Mouse (Mus musculus): ENCODE results near the gene Tmem205. TPM values are rescaled to one million over a fixed set of nuclear protein-coding genes. Genes with fewer than 3 reads are reported as not detected.

Gene Tmem205
- polyA plus RNA-seq, 1 experiment from 2014 or later = 60.7 TPM

DNA sequence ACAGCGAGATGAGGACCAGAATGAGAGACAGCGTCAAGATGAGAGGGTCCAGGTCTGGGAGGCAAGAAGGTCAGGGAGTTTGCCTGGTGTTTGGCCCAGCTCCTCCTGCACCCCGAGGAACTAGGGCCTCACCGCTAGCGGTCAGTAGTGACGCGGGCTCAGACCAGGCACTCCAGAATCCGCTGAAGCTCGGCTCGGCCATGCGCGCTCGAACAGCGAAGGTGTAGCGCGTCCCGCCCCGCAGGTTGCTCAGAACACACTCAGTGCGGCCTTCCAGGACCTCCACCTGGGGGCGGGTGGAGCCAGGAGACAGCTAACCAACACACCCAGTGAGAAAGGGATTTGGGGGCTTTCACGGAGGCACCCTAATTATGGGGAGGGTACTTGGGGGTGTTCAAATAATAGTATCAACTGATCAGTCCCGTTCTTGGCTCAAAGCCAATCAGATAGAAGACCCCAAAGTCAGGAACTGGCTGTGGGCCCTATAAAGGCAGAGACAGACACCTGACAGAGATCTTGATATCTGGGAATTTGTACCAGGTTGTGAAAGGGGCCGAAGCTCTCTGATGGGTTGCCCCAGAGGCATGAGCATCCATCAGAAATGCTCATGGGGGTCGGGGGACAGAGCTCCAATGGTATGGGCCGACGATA, 33.3 kb upstream of the Tmem205 start:
- no peaks in the 10 kb centered on the region for H3K36me3 ChIP-seq (ENCODE audit: control insufficient read depth, insufficient read depth, low read length)
- no peak overlapping the region for H3K9ac ChIP-seq (replicated peaks; ENCODE audit: low read depth, low read length)
- H3K27ac ChIP-seq (ENCODE audit: low read length) = no peak overlapping the region
- 11% methylated on average over 26 of the region's 26 CpGs for WGBS
- H3K4me3 ChIP-seq (ENCODE audit: low read depth, low read length) = no peak overlapping the region
- no peak overlapping the region for H3K4me2 ChIP-seq (replicated peaks; ENCODE audit: low read depth, low read length)
- H3K4me1 ChIP-seq (ENCODE audit: control insufficient read depth, insufficient read depth, low read length) = peaks cover 16% of the 10 kb centered on the region; the same call in 1 of the 2 replicates
- no peaks in the 10 kb centered on the region for H3K9me3 ChIP-seq (ENCODE audit: control insufficient read depth, low read depth, low read length)
- H3K27me3 ChIP-seq (ENCODE audit: control insufficient read depth, insufficient read depth, low read length) = peaks cover 14% of the 10 kb centered on the region
- ATAC-seq (ENCODE audit: insufficient number of reproducible peaks, insufficient read depth, low FRiP score, low read depth) = no peak

DNA sequence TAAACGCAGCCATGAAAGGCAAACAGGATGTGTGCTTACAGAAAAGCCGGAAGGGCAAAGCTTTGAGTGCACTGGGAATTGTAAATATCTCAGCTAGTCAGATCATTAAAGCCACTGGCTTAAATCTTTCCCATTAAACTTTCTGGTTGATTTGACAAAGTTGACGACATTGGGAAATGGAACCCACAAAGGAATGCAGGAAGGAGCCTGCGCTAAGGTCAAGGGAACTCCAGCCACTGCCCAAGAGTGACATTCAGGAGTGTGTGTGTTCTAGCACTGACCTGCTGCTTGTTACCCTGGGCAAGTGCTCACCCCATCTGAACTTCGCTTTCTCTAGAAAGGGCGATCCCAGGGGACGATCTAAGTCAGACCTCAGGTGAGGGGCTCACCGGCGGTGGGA, 32.8 kb upstream of the Tmem205 start:
- H3K4me3 ChIP-seq (ENCODE audit: low read depth, low read length) = no peak overlapping the region
- WGBS = 48% methylated on average over 9 of the region's 9 CpGs

DNA sequence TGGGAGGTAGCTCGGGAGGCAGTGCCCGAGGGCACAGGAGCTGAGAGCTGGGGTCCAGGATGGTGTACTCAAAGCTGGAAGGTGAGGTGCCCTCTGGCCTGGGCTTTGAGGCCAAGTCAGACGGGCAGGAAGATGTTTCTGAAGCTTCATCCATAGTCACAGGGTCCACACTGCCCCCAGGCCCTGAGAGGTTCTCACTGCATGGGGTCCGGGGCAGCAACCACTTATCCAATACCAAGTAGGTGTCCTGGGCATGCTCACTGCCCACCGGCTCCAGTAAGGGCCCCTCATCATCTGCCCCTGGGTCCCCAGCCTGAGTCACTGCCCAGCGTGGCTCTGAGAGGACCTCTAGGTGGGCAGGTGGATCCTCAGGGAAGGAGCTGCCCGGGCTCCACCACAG, 31.9 kb upstream of the Tmem205 start:
- H3K9me3 ChIP-seq (ENCODE audit: control insufficient read depth, low read depth, low read length) = no peaks in the 10 kb centered on the region
- no peak overlapping the region for H3K4me3 ChIP-seq (ENCODE audit: low read depth, low read length)
- H3K4me2 ChIP-seq (replicated peaks; ENCODE audit: low read depth, low read length) = no peak overlapping the region
- H3K27me3 ChIP-seq (ENCODE audit: control insufficient read depth, insufficient read depth, low read length) = peaks cover 14% of the 10 kb centered on the region
- no peak overlapping the region for H3K9ac ChIP-seq (replicated peaks; ENCODE audit: low read depth, low read length)
- peaks cover 16% of the 10 kb centered on the region; the same call in 1 of the 2 replicates for H3K4me1 ChIP-seq (ENCODE audit: control insufficient read depth, insufficient read depth, low read length)
- 87% methylated on average over 7 of the region's 7 CpGs for WGBS
- no peaks in the 10 kb centered on the region for H3K36me3 ChIP-seq (ENCODE audit: control insufficient read depth, insufficient read depth, low read length)
- H3K27ac ChIP-seq (ENCODE audit: low read length) = no peak overlapping the region
- ATAC-seq (ENCODE audit: insufficient number of reproducible peaks, insufficient read depth, low FRiP score, low read depth) = no peak

More for the DNA sequence above, 32.8 kb upstream of the Tmem205 start:
- ATAC-seq (ENCODE audit: insufficient number of reproducible peaks, insufficient read depth, low FRiP score, low read depth) = no peak
- H3K27ac ChIP-seq (ENCODE audit: low read length) = no peak overlapping the region
- no peaks in the 10 kb centered on the region for H3K36me3 ChIP-seq (ENCODE audit: control insufficient read depth, insufficient read depth, low read length)
- H3K9me3 ChIP-seq (ENCODE audit: control insufficient read depth, low read depth, low read length) = no peaks in the 10 kb centered on the region
- no peak overlapping the region for H3K9ac ChIP-seq (replicated peaks; ENCODE audit: low read depth, low read length)
- peaks cover 16% of the 10 kb centered on the region; the same call in 1 of the 2 replicates for H3K4me1 ChIP-seq (ENCODE audit: control insufficient read depth, insufficient read depth, low read length)
- H3K27me3 ChIP-seq (ENCODE audit: control insufficient read depth, insufficient read depth, low read length) = peaks cover 14% of the 10 kb centered on the region
- no peak overlapping the region for H3K4me2 ChIP-seq (replicated peaks; ENCODE audit: low read depth, low read length)

DNA sequence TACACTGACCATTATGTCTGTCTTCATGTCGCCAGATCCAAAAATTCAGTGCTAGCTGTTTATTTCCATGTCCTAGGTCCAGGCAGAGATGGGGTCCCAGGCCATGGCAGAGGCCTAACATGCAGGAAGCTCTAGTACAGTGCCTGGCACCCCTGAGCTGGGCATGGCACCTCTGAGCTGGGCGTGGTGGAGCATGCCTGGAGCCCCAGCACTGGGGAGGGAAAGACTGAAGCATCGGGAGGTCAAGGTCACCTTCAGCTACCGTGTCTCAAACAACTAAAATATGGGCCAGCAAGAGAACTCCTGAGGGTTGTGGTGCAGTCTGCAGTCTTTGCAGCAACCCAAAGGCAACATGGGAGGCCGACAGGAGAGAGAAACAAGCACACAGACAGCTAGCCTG, 31.0 kb upstream of the Tmem205 start:
- peaks cover 14% of the 10 kb centered on the region for H3K27me3 ChIP-seq (ENCODE audit: control insufficient read depth, insufficient read depth, low read length)
- ATAC-seq (ENCODE audit: insufficient number of reproducible peaks, insufficient read depth, low FRiP score, low read depth) = no peak

DNA sequence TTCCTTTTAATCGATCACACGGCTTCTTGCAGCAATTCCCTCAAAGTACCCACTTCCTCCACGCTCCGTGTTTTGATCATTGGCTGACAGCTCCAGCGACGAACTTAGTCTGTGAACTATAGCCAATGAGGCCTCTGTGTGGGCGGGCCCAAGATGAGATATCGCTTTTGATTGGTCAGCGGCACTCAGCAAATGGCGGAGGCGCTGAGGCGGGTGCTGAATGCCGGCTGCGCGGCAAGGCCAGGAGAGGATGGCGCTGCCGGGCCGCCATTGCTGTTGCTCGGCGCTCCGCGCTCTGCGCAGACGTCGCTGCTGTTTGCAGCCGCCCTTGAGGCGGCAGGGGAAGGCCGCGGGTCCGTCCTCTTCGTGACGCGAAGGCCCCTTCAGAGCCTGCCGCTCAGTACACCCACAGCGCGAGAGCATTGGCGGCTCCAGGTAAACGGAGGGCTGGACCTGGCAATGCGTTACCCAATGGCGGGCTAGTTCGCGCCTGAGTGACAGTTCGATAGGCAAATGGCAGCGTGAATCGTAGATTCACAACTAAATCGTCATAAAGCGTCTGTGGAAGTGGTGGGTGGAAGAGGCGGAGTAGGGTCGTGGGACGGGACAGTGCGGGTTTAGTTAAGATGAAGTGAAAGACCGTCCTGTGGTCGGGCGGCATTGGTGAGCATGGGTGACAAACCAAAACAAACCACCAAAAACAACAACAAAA, 28.4 kb upstream of the Tmem205 start, which contains the start of gene Swsap1:
Swsap1 (plus strand) TSS at position 186 of the 712 bp plus-strand sequence.
- ATAC-seq (ENCODE audit: insufficient number of reproducible peaks, insufficient read depth, low FRiP score, low read depth) = peak; percentile 97
- under 1% methylated on average over 54 of the region's 54 CpGs for WGBS
- Histone ChIP-seq H3K27me3 (ENCODE audit: control insufficient read depth, insufficient read depth, low read length) (peaks cover 6% of the 10 kb centered on the region), H3K27ac (ENCODE audit: low read length) (peak within 1 kb of the TSS; percentile 87), H3K9me3 (ENCODE audit: control insufficient read depth, low read depth, low read length) (no peaks in the 10 kb centered on the region), H3K36me3 (ENCODE audit: control insufficient read depth, insufficient read depth, low read length) (no peaks in the 10 kb centered on the region), H3K4me1 (ENCODE audit: control insufficient read depth, insufficient read depth, low read length) (no peaks in the 10 kb centered on the region; the same call in 1 of the 2 replicates), H3K9ac (replicated peaks; ENCODE audit: low read depth, low read length) (peak within 1 kb of the TSS; percentile 57), H3K4me3 (ENCODE audit: low read depth, low read length) (peak within 1 kb of the TSS; percentile 66), H3K4me2 (replicated peaks; ENCODE audit: low read depth, low read length) (peak within 1 kb of the TSS; percentile 59)

More for the DNA sequence above, 31.0 kb upstream of the Tmem205 start:
- no peak overlapping the region for H3K4me3 ChIP-seq (ENCODE audit: low read depth, low read length)
- H3K9ac ChIP-seq (replicated peaks; ENCODE audit: low read depth, low read length) = no peak overlapping the region
- no peaks in the 10 kb centered on the region for H3K36me3 ChIP-seq (ENCODE audit: control insufficient read depth, insufficient read depth, low read length)
- H3K27ac ChIP-seq (ENCODE audit: low read length) = no peak overlapping the region
- no peaks in the 10 kb centered on the region for H3K9me3 ChIP-seq (ENCODE audit: control insufficient read depth, low read depth, low read length)
- WGBS = 72% methylated on average over 5 of the region's 5 CpGs
- no peak overlapping the region for H3K4me2 ChIP-seq (replicated peaks; ENCODE audit: low read depth, low read length)
- peaks cover 16% of the 10 kb centered on the region; the same call in 1 of the 2 replicates for H3K4me1 ChIP-seq (ENCODE audit: control insufficient read depth, insufficient read depth, low read length)

DNA sequence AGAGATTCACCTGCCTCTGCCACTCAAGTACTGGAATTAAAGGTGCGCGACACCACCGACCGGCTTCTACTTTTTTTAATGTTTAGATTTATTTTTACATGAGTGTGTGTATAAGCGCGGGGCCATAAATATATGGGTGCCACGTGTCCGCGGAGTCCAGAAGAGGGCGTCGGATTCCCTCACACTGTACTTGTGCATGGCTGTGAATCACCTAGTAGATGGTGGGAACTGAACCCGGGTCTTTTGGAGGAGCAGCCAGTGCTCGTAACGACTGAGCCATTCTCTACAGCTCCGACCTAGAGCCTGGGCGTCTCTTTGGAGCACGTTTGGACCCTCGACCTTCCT, 27.8 kb upstream of the Tmem205 start:
- peak overlapping the region; percentile 87; the same call in 1 of the 2 replicates for H3K27ac ChIP-seq (ENCODE audit: low read length)
- peak; percentile 73 for ATAC-seq (ENCODE audit: insufficient number of reproducible peaks, insufficient read depth, low FRiP score, low read depth)
- WGBS = 2% methylated on average over 18 of the region's 18 CpGs

DNA sequence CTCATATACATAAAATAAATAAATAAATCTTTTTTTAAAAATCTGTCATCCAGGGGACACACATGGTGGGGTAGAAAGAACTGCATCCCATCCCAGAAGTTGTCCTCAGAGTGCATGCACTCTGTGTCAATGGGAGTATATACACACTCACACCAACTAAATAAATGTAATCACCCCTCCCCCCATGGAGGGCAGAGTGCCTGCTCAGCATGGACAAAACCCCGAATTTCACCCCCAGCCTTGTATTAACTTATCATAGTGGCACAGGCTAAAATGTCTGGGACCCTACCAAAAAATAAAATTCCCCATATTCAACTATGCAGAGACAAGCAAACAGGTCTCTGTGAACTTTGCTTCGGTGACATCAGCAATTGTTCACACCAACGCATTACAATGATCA, 27.3 kb upstream of the Tmem205 start:
- Histone ChIP-seq H3K36me3 (ENCODE audit: control insufficient read depth, insufficient read depth, low read length) (no peaks in the 10 kb centered on the region), H3K9ac (replicated peaks; ENCODE audit: low read depth, low read length) (no peak overlapping the region), H3K4me1 (ENCODE audit: control insufficient read depth, insufficient read depth, low read length) (no peaks in the 10 kb centered on the region), H3K9me3 (ENCODE audit: control insufficient read depth, low read depth, low read length) (no peaks in the 10 kb centered on the region), H3K27ac (ENCODE audit: low read length) (no peak overlapping the region), H3K4me2 (replicated peaks; ENCODE audit: low read depth, low read length) (0 out of 2 replicates have a peak overlapping the region, but pooled peaks have one; percentile 59), H3K27me3 (ENCODE audit: control insufficient read depth, insufficient read depth, low read length) (no peaks in the 10 kb centered on the region), H3K4me3 (ENCODE audit: low read depth, low read length) (no peak overlapping the region)
- ATAC-seq (ENCODE audit: insufficient number of reproducible peaks, insufficient read depth, low FRiP score, low read depth) = no peak
- WGBS = 73% methylated on average over 3 of the region's 3 CpGs

More for the DNA sequence above, 27.8 kb upstream of the Tmem205 start:
- Histone ChIP-seq H3K36me3 (ENCODE audit: control insufficient read depth, insufficient read depth, low read length) (no peaks in the 10 kb centered on the region), H3K9me3 (ENCODE audit: control insufficient read depth, low read depth, low read length) (no peaks in the 10 kb centered on the region), H3K4me1 (ENCODE audit: control insufficient read depth, insufficient read depth, low read length) (no peaks in the 10 kb centered on the region), H3K27me3 (ENCODE audit: control insufficient read depth, insufficient read depth, low read length) (peaks cover under 1% of the 10 kb centered on the region; the same call in 1 of the 2 replicates), H3K9ac (replicated peaks; ENCODE audit: low read depth, low read length) (peak overlapping the region; percentile 57), H3K4me2 (replicated peaks; ENCODE audit: low read depth, low read length) (peak overlapping the region; percentile 59), H3K4me3 (ENCODE audit: low read depth, low read length) (peak overlapping the region; percentile 66)

DNA sequence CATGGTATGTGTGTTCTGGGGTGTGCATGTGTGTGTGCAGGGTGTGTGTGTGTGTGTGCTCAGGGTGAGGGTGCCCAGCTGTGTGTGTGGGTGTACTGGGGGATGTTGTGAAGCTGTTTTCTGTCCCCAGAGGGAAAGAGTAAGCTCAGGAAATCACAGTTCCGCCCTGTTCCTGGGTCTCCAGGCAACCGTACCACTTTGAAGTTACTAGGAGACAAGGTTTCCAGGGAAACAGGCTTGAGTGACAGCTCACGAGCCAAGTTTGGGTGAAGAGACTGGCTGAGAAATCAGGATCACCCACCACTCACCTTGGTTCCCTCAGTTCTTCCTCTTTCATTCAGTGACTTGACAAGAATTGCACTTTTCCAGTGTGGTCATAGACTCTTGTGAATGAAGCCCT, 26.2 kb upstream of the Tmem205 start:
- no peaks in the 10 kb centered on the region for H3K27me3 ChIP-seq (ENCODE audit: control insufficient read depth, insufficient read depth, low read length)
- no peaks in the 10 kb centered on the region for H3K36me3 ChIP-seq (ENCODE audit: control insufficient read depth, insufficient read depth, low read length)
- H3K4me2 ChIP-seq (replicated peaks; ENCODE audit: low read depth, low read length) = no peak overlapping the region
- H3K9me3 ChIP-seq (ENCODE audit: control insufficient read depth, low read depth, low read length) = no peaks in the 10 kb centered on the region
- 14% methylated on average over 3 of the region's 3 CpGs for WGBS
- no peak overlapping the region for H3K27ac ChIP-seq (ENCODE audit: low read length)
- no peak overlapping the region for H3K4me3 ChIP-seq (ENCODE audit: low read depth, low read length)
- no peak overlapping the region for H3K9ac ChIP-seq (replicated peaks; ENCODE audit: low read depth, low read length)
- H3K4me1 ChIP-seq (ENCODE audit: control insufficient read depth, insufficient read depth, low read length) = no peaks in the 10 kb centered on the region
- ATAC-seq (ENCODE audit: insufficient number of reproducible peaks, insufficient read depth, low FRiP score, low read depth) = no peak
